Comparison of ENCODE assay signal across 20 mouse cellular contexts in the genomic region with DNA sequence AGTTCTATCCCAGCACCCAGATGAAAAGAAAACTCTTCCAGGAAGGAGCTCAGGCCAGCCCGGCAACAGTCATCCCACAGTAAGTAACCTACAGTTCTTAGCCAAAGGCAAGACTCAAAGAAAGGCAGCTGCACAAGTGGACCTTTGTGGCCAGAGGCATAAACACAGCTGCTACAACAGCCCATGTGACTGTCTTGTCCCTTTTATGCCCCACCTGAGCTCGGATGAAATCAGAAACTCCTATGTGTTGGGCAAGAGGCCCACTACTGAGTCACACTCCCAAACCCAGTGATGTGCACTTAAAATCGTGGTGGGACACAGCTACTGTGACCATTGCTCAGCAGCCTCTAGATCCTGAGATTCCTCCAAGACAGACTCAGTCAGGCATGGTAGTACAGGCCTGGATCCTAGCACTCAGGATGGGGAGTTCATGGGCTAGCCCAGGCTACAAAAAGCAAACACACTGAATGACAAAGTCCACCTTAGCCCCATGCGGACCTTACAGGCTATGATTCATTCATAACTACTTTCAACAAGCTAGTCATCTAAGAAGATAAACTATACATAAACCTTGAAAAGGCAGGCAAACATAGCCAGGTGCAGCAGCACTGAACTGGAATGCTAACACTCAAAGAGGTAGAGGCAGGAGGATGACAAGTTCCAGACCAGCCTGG. TPM values are rescaled to one million over a fixed set of nuclear protein-coding genes. Genes with fewer than 3 reads are reported as not detected.
DNase-seq lines count a peak whose midpoint lies in the region; ATAC-seq and TF ChIP-seq lines count a peak whose summit lies in the region.
"Had no signal": no experiment of that assay in that cellular context is flagged by ENCODE, and none has a peak within 500 bp of the region (broad histone marks: within the 10 kb centered on the region; RNA-seq: fewer than 3 reads in every experiment).

No protein-coding gene starts in this region.

- DNase-seq in gastrocnemius, adult 2 months, result no peak
- DNase-seq in gastrocnemius, postnatal 36 days, result no peak
- DNase-seq in 3134 (ENCODE audit: extremely low read depth, insufficient read length, low spot score), result peak; percentile 58
- peak; percentile 16 for DNase-seq in MN1 (ENCODE audit: low spot score)
- no peak for DNase-seq in cerebellum, adult 2 months
- DNase-seq in yolk sac, embryonic 10.5 days (ENCODE audit: low spot score), result no peak
- DNase-seq in kidney, adult 8-10 months, result no peak
- DNase-seq: adrenal gland, adult 8-10 months; cerebellum, postnatal 25 days; forebrain, postnatal 0 days; heart, postnatal 36 days; lung, postnatal 14 days; thymus, adult 18-20 months had no signal

- H3K4me1 ChIP-seq in embryonic facial prominence, embryonic 15.5 days, result peaks cover 38% of the 10 kb centered on the region
- H3K4me1 ChIP-seq in cerebellum, adult 2 months (ENCODE audit: control insufficient read depth, insufficient read depth, low read length), result peaks cover 12% of the 10 kb centered on the region; the same call in 1 of the 2 replicates

- peaks cover 22% of the 10 kb centered on the region for H3K36me3 ChIP-seq in embryonic facial prominence, embryonic 15.5 days

- 38% methylated on average over 4 of the region's 4 CpGs for WGBS in embryonic facial prominence, embryonic 15.5 days
- WGBS in cerebellum, adult 2 months, result 48% methylated on average over 4 of the region's 4 CpGs

- H3K27me3 ChIP-seq in embryonic facial prominence, embryonic 15.5 days, result no peaks in the 10 kb centered on the region
- H3K27me3 ChIP-seq in cerebellum, adult 2 months (ENCODE audit: control insufficient read depth, insufficient read depth, low read length), result no peaks in the 10 kb centered on the region
- H3K27me3 ChIP-seq: embryonic facial prominence, embryonic 12.5 days; liver, embryonic 15.5 days; midbrain, embryonic 15.5 days; neural tube, embryonic 12.5 days had no signal

- intact Hi-C loops in gastrocnemius, adult 2 months (cut with DNase I), result no loop called here
- intact Hi-C loops in gastrocnemius, postnatal 36 days (cut with DNase I), result loop anchor here (5.0 kb wide), 1 partner anchor 47 kb away; no protein-coding TSS in a partner anchor

- no peak overlapping the region for H3K9ac ChIP-seq in embryonic facial prominence, embryonic 15.5 days
- H3K9ac ChIP-seq: embryonic facial prominence, embryonic 12.5 days; forebrain, postnatal 0 days; midbrain, embryonic 15.5 days had no signal

- no peak overlapping the region for H3K4me2 ChIP-seq in embryonic facial prominence, embryonic 15.5 days (replicated peaks)
- H3K4me2 ChIP-seq: embryonic facial prominence, embryonic 12.5 days; heart, embryonic 11.5 days; liver, embryonic 15.5 days; midbrain, embryonic 15.5 days; neural tube, embryonic 12.5 days had no signal

- ATAC-seq in embryonic facial prominence, embryonic 15.5 days (ENCODE audit: insufficient number of reproducible peaks, low FRiP score, low TSS enrichment, low read depth), result no peak
- ATAC-seq: midbrain, embryonic 15.5 days had no signal

- TF ChIP-seq POLR2A in cerebellum, adult 2 months (IDR thresholded peaks at IDR 0.05; ENCODE audit: borderline replicate concordance, insufficient read depth, low read length), result no peak

- H3K27ac ChIP-seq in gastrocnemius, adult 2 months, result peak overlapping the region; percentile 12; the same call in 1 of the 2 replicates
- H3K27ac ChIP-seq in embryonic facial prominence, embryonic 15.5 days (replicated peaks), result peak overlapping the region; percentile 73
- H3K27ac ChIP-seq in cerebellum, adult 2 months (ENCODE audit: insufficient read depth, low read length), result no peak overlapping the region
- H3K27ac ChIP-seq: embryonic facial prominence, embryonic 12.5 days; layer of hippocampus, adult 2 months; liver, embryonic 15.5 days; midbrain, embryonic 15.5 days; neural tube, embryonic 12.5 days had no signal

- TF ChIP-seq CTCF in gastrocnemius, adult 2 months (IDR thresholded peaks at IDR 0.05), result no peak
- no peak for TF ChIP-seq CTCF in cerebellum, adult 2 months (IDR thresholded peaks at IDR 0.05; ENCODE audit: borderline replicate concordance, insufficient read depth, low read depth, low read length)

- no peaks in the 10 kb centered on the region for H3K9me3 ChIP-seq in embryonic facial prominence, embryonic 15.5 days (replicated peaks)
- H3K9me3 ChIP-seq: embryonic facial prominence, embryonic 12.5 days; liver, embryonic 15.5 days; midbrain, embryonic 15.5 days; neural tube, embryonic 12.5 days had no signal

- no peak overlapping the region for H3K4me3 ChIP-seq in gastrocnemius, adult 2 months
- no peak overlapping the region for H3K4me3 ChIP-seq in embryonic facial prominence, embryonic 15.5 days (replicated peaks)
- H3K4me3 ChIP-seq in cerebellum, adult 2 months (replicated peaks; ENCODE audit: insufficient read depth, low read depth, low read length), result no peak overlapping the region
- H3K4me3 ChIP-seq: embryonic facial prominence, embryonic 12.5 days; layer of hippocampus, adult 2 months; liver, embryonic 15.5 days; midbrain, embryonic 15.5 days; neural tube, embryonic 12.5 days had no signal

RNA-seq across cellular contexts. Expression of gene Dnmt1, which starts 14.9 kb away (rescaled TPM):
- 1 to 10 TPM; 5.2 to 7.9 TPM for total RNA-seq in gastrocnemius, adult 2 months (2021)
- total RNA-seq in gastrocnemius, postnatal 36 days (2021), result 1 to 10 TPM; 6.0 to 7.7 TPM
- polyA plus RNA-seq in embryonic facial prominence, embryonic 15.5 days (2015; fragmentation: Nextera tagmentation; extraction: Ambion mirVana), result 77.2 and 78.4 TPM in 2 replicates
- polyA plus RNA-seq in cerebellum, adult 2 months (2012; rRNA removed), result 45.0 and 45.3 TPM in 2 replicates

RNA-seq across cellular contexts. Expression of gene S1pr2, which starts 31.7 kb away (rescaled TPM):
- total RNA-seq in gastrocnemius, adult 2 months (2021), result 1 to 10 TPM; 2.0 to 2.3 TPM
- total RNA-seq in gastrocnemius, postnatal 36 days (2021), result 1 to 10 TPM; 1.5 to 1.6 TPM
- polyA plus RNA-seq in embryonic facial prominence, embryonic 15.5 days (2015; fragmentation: Nextera tagmentation; extraction: Ambion mirVana), result 61.8 and 68.5 TPM in 2 replicates
- 1.8 and 1.9 TPM in 2 replicates for polyA plus RNA-seq in cerebellum, adult 2 months (2012; rRNA removed)

RNA-seq across cellular contexts. Expression of gene Eif3g, which starts 46.4 kb away (rescaled TPM):
- total RNA-seq in gastrocnemius, adult 2 months (2021), result 100 to 1,000 TPM in 1 of 2 experiments, 10 to 100 TPM in 1; 97.0 to 102 TPM
- 10 to 100 TPM; 88.8 to 96.0 TPM for total RNA-seq in gastrocnemius, postnatal 36 days (2021)
- polyA plus RNA-seq in embryonic facial prominence, embryonic 15.5 days (2015; fragmentation: Nextera tagmentation; extraction: Ambion mirVana), result 305 and 312 TPM in 2 replicates
- polyA plus RNA-seq in cerebellum, adult 2 months (2012; rRNA removed), result 129 and 130 TPM in 2 replicates

RNA-seq across cellular contexts. Expression of gene Ppan, which starts 56.9 kb away (rescaled TPM):
- 1 to 10 TPM; 7.9 to 8.6 TPM for total RNA-seq in gastrocnemius, adult 2 months (2021)
- 1 to 10 TPM; 6.1 to 8.7 TPM for total RNA-seq in gastrocnemius, postnatal 36 days (2021)
- 83.2 and 89.9 TPM in 2 replicates for polyA plus RNA-seq in embryonic facial prominence, embryonic 15.5 days (2015; fragmentation: Nextera tagmentation; extraction: Ambion mirVana)
- 45.3 and 50.2 TPM in 2 replicates for polyA plus RNA-seq in cerebellum, adult 2 months (2012; rRNA removed)

RNA-seq across cellular contexts. Expression of gene Mrpl4, which starts 57.7 kb away (rescaled TPM):
- 10 to 100 TPM; 51.8 to 70.0 TPM for total RNA-seq in gastrocnemius, adult 2 months (2021)
- 10 to 100 TPM; 58.5 to 58.7 TPM for total RNA-seq in gastrocnemius, postnatal 36 days (2021)
- 122 and 126 TPM in 2 replicates for polyA plus RNA-seq in embryonic facial prominence, embryonic 15.5 days (2015; fragmentation: Nextera tagmentation; extraction: Ambion mirVana)
- 135 and 139 TPM in 2 replicates for polyA plus RNA-seq in cerebellum, adult 2 months (2012; rRNA removed)

Comparison
In these comparisons a context has a peak if more than half of its experiments do, and no peak if none do; other contexts are left out.
1. DNase-seq: peak in 3134 (single experiment) and MN1 (single experiment); none in gastrocnemius, adult 2 months (single experiment), gastrocnemius, postnatal 36 days (0 of 2), cerebellum, adult 2 months (0 of 2), yolk sac, embryonic 10.5 days (single experiment) and kidney, adult 8-10 months (0 of 2).